9 mouse cellular contexts compared by ENCODE assay signal in the genomic region with DNA sequence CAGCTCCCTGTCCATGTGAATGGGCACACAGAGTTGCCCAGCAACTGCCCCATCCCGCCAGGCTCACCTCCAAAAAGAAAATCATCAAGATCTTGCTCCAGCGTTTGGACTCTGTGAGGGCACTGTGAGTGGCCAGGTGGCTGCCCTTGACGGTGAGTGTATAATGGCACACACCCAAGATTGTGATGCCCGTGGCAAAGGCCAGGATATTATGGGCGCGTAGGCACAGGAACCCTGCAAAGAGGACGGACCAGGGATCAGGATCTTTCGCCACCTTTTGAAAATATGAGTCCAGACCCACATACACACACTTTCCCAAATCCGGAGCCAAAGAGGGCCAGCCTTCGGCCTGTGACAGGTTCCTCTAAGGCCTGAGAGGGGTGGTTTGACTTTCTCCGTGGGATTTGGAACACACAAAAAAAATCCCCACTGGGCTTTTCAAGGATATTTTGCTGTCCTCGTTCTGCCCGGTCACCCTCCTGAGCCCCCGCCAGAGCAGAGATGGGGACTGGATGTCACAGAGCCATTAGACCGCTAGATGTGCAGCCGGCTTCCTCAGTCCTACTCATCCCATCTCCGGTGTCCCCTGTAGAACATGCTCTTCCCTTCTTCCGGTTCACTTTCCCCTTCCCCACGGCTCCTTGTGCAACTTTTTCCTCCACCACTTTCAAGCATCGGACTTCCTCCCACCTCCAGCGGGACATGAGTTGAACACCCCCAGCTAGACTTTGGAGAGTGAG. TPM values are rescaled to one million over a fixed set of nuclear protein-coding genes. Genes with fewer than 3 reads are reported as not detected.
DNase-seq lines count a peak whose midpoint lies in the region; ATAC-seq lines count a peak whose summit lies in the region.
"Had no signal": no experiment of that assay in that cellular context is flagged by ENCODE, and none has a peak within 500 bp of the region (broad histone marks: within the 10 kb centered on the region; RNA-seq: fewer than 3 reads in every experiment).

No protein-coding gene starts in this region.

- H3K27me3 ChIP-seq in hindbrain, embryonic 14.5 days (ENCODE audit: control insufficient read depth, insufficient read depth, low read length) = peaks cover 11% of the 10 kb centered on the region; the same call in 1 of the 2 replicates
- peaks cover 35% of the 10 kb centered on the region for H3K27me3 ChIP-seq in lung, embryonic 15.5 days

- H3K36me3 ChIP-seq in hindbrain, embryonic 14.5 days (replicated peaks; ENCODE audit: control insufficient read depth, insufficient read depth) = no peaks in the 10 kb centered on the region
- no peaks in the 10 kb centered on the region for H3K36me3 ChIP-seq in lung, embryonic 15.5 days

- DNase-seq in kidney, adult 11 months = peak; percentile 63
- no peak for DNase-seq in kidney, postnatal 14 days
- peak; percentile 85 for DNase-seq in cerebellum, adult 9-10 months
- no peak for DNase-seq in hindbrain, embryonic 14.5 days (ENCODE audit: low spot score)
- DNase-seq in gastrocnemius, postnatal 36 days = no peak
- DNase-seq in right cerebral cortex, postnatal 14 days = no peak
- no peak for DNase-seq in Muller cell, postnatal 12 days (ENCODE audit: inconsistent ontology term)

- peak overlapping the region; percentile 77 for H3K9ac ChIP-seq in hindbrain, embryonic 14.5 days
- peak overlapping the region; percentile 35; the same call in 1 of the 2 replicates for H3K9ac ChIP-seq in lung, embryonic 15.5 days

- H3K27ac ChIP-seq in hindbrain, embryonic 14.5 days = no peak overlapping the region
- no peak overlapping the region for H3K27ac ChIP-seq in lung, embryonic 15.5 days

- H3K4me1 ChIP-seq in hindbrain, embryonic 14.5 days (replicated peaks; ENCODE audit: control insufficient read depth, insufficient read depth, low read length) = peaks cover 6% of the 10 kb centered on the region
- H3K4me1 ChIP-seq in lung, embryonic 15.5 days = peaks cover 20% of the 10 kb centered on the region

- no peak for ATAC-seq in hindbrain, embryonic 14.5 days (ENCODE audit: low FRiP score)
- no peak for ATAC-seq in lung, embryonic 15.5 days (ENCODE audit: borderline replicate concordance, extremely low read depth, low FRiP score, low TSS enrichment)

- H3K9me3 ChIP-seq in hindbrain, embryonic 14.5 days (ENCODE audit: control insufficient read depth, low read length) = 0 out of 2 replicates have a peak, but pooled peaks cover 2% of the 10 kb centered on the region
- H3K9me3 ChIP-seq in lung, embryonic 15.5 days = no peaks in the 10 kb centered on the region

- WGBS in hindbrain, embryonic 14.5 days = 54% methylated on average over 21 of the region's 21 CpGs
- 51% methylated on average over 21 of the region's 21 CpGs for WGBS in lung, embryonic 15.5 days

- H3K4me2 ChIP-seq in hindbrain, embryonic 14.5 days (replicated peaks) = peak overlapping the region; percentile 86
- peak overlapping the region; percentile 74 for H3K4me2 ChIP-seq in lung, embryonic 15.5 days

- intact Hi-C loops in gastrocnemius, postnatal 36 days (cut with DNase I) = no loop called here

- H3K4me3 ChIP-seq in hindbrain, embryonic 14.5 days (replicated peaks; ENCODE audit: low read length) = peak overlapping the region; percentile 49
- H3K4me3 ChIP-seq in lung, embryonic 15.5 days = peak overlapping the region; percentile 39

RNA-seq across cellular contexts. Expression of gene Fads6, which starts 0.8 kb away (rescaled TPM):
- polyA plus RNA-seq in hindbrain, embryonic 14.5 days (2014; fragmentation: Nextera tagmentation; extraction: Ambion mirVana) = 1.4 and 1.5 TPM in 2 replicates
- 0.30 and 0.32 TPM in 2 replicates for polyA plus RNA-seq in lung, embryonic 15.5 days (2015; fragmentation: Nextera tagmentation; extraction: Ambion mirVana)
- 1 to 10 TPM; 2.4 to 3.5 TPM for total RNA-seq in gastrocnemius, postnatal 36 days (2021)

RNA-seq across cellular contexts. Expression of gene Otop2, which starts 10.3 kb away (rescaled TPM):
- polyA plus RNA-seq in hindbrain, embryonic 14.5 days (2014; fragmentation: Nextera tagmentation; extraction: Ambion mirVana) = 0.08 and 0.14 TPM in 2 replicates
- polyA plus RNA-seq in lung, embryonic 15.5 days (2015; fragmentation: Nextera tagmentation; extraction: Ambion mirVana) = not detected in 2 replicates
- not detected for total RNA-seq in gastrocnemius, postnatal 36 days (2021)
- total RNA-seq: neutrophil, adult 5-6 weeks had no signal

RNA-seq across cellular contexts. Expression of gene Fdxr, which starts 19.8 kb away (rescaled TPM):
- polyA plus RNA-seq in hindbrain, embryonic 14.5 days (2014; fragmentation: Nextera tagmentation; extraction: Ambion mirVana) = 15.2 TPM in 2 replicates
- 14.6 and 15.8 TPM in 2 replicates for polyA plus RNA-seq in lung, embryonic 15.5 days (2015; fragmentation: Nextera tagmentation; extraction: Ambion mirVana)
- 1 to 10 TPM; 3.6 to 4.4 TPM for total RNA-seq in gastrocnemius, postnatal 36 days (2021)

RNA-seq across cellular contexts. Expression of gene Ush1g, which starts 25.2 kb away (rescaled TPM):
- polyA plus RNA-seq in hindbrain, embryonic 14.5 days (2014; fragmentation: Nextera tagmentation; extraction: Ambion mirVana) = 0.15 TPM in 1 of 2 replicates, not detected in the other
- polyA plus RNA-seq in lung, embryonic 15.5 days (2015; fragmentation: Nextera tagmentation; extraction: Ambion mirVana) = not detected in 2 replicates
- 1 to 10 TPM in 1 of 2 experiments, under 1 TPM in 1; 0.72 to 1.3 TPM for total RNA-seq in gastrocnemius, postnatal 36 days (2021)
- total RNA-seq: neutrophil, adult 5-6 weeks had no signal

RNA-seq across cellular contexts. Expression of gene Grin2c, which starts 29.6 kb away (rescaled TPM):
- 0.33 and 0.35 TPM in 2 replicates for polyA plus RNA-seq in hindbrain, embryonic 14.5 days (2014; fragmentation: Nextera tagmentation; extraction: Ambion mirVana)
- 0.05 and 0.08 TPM in 2 replicates for polyA plus RNA-seq in lung, embryonic 15.5 days (2015; fragmentation: Nextera tagmentation; extraction: Ambion mirVana)
- total RNA-seq in gastrocnemius, postnatal 36 days (2021) = not detected

Comparison
In these comparisons a context has a peak if more than half of its experiments do, and no peak if none do; other contexts are left out.
1. DNase-seq: peak in kidney, adult 11 months (single experiment) and cerebellum, adult 9-10 months (single experiment); none in kidney, postnatal 14 days (single experiment), hindbrain, embryonic 14.5 days (single experiment), gastrocnemius, postnatal 36 days (0 of 2), right cerebral cortex, postnatal 14 days (single experiment) and Muller cell, postnatal 12 days (single experiment).